Mouse (Mus musculus) heart, postnatal 0 days (tissue): ENCODE measurements at regions not wholly inside any gene's neighbourhood (a gene's known extent, or its start where the extent isn't known, plus 50 kb on each side); places are given as distances from the start of the nearest gene placed in this dataset.

ENCODE experiments used
- ATAC-seq: fragments of 200-750 bp; cut with Nextera tagmentation; 2 replicates; pipeline ENCODE4 v1.8.0; 2017; ENCODE audit warnings: low read depth, moderate number of reproducible peaks, moderate library complexity; ENCODE audit not compliant: insufficient read depth
- DNase-seq: peaks from one replicate; pipeline ENCODE4 v3.0.0-alpha.2; 2016; ENCODE audit warnings: low spot score
- H3K27ac ChIP-seq: fragments of 300-500 bp; sonication (generic); 2 replicates; pipeline ENCODE4 v1.5.1; 2014; ENCODE audit warnings: low read depth, mild to moderate bottlenecking
- H3K27me3 ChIP-seq: fragments of 300-500 bp; sonication (generic); 2 replicates; pipeline ENCODE4 v1.6.1; 2014; ENCODE audit warnings: low read length, mixed read lengths; ENCODE audit not compliant: control insufficient read depth, insufficient read depth
- H3K36me3 ChIP-seq: fragments of 300-500 bp; sonication (generic); replicated peaks from 2 replicates; pipeline ENCODE4 v1.6.1; 2014; ENCODE audit warnings: low read length, mixed read lengths; ENCODE audit not compliant: control insufficient read depth, insufficient read depth
- H3K4me1 ChIP-seq: fragments of 300-500 bp; sonication (generic); 2 replicates; pipeline ENCODE4 v1.6.1; 2014; ENCODE audit warnings: antibody characterized with exemption; ENCODE audit not compliant: control insufficient read depth, insufficient read depth
- H3K4me2 ChIP-seq: fragments of 300-500 bp; sonication (generic); 2 replicates; pipeline ENCODE4 v1.6.1; 2014; ENCODE audit warnings: low read depth, mild to moderate bottlenecking, low read length, moderate library complexity
- H3K4me3 ChIP-seq: fragments of 300-500 bp; sonication (generic); 2 replicates; pipeline ENCODE4 v1.5.1; 2014; ENCODE audit warnings: low read depth, low read length
- H3K9ac ChIP-seq: fragments of 300-500 bp; sonication (generic); replicated peaks from 2 replicates; pipeline ENCODE4 v1.6.1; 2014; ENCODE audit warnings: low read depth, low read length, mixed read lengths
- H3K9me3 ChIP-seq: fragments of 300-500 bp; sonication (generic); replicated peaks from 2 replicates; pipeline ENCODE4 v1.6.1; 2016; ENCODE audit warnings: low read length; ENCODE audit not compliant: control insufficient read depth
- CTCF ChIP-seq: IDR thresholded peaks from 2 replicates; pipeline ENCODE4 v1.5.1; 2016; ENCODE audit warnings: antibody characterized with exemption, control low read depth, low read depth
- EP300 ChIP-seq: IDR thresholded peaks from 2 replicates; pipeline ENCODE4 v1.6.1; 2016; ENCODE audit warnings: antibody characterized with exemption, low read depth
- WGBS: fragments of 180-500 bp; shearing (Covaris S2); extraction: QIAGEN DNeasy Blood & Tissue Kit; methylation state at CpG from one replicate; pipeline ENCODE4 v1.1.7; 2014; 5-methylcytosine and 5-hydroxymethylcytosine counted together

- no peak overlapping the region for H3K4me3 ChIP-seq
- 78% methylated on average over 3 of the region's 3 CpGs for WGBS
- no peaks in the 10 kb centered on the region for H3K9me3 ChIP-seq
- H3K4me2 ChIP-seq = no peak overlapping the region
- DNase-seq (no peak), ATAC-seq (no peak)
- H3K27ac ChIP-seq = no peak overlapping the region
- no peaks in the 10 kb centered on the region for H3K27me3 ChIP-seq
- no peaks in the 10 kb centered on the region for H3K36me3 ChIP-seq
- no peak overlapping the region for H3K9ac ChIP-seq
- no peaks in the 10 kb centered on the region for H3K4me1 ChIP-seq
- TF ChIP-seq EP300 = no peak
- TF ChIP-seq CTCF = no peak
Observed at GRCm38 (mm10) chr2:75517096-75517495, 142.0 kb upstream of the Hnrnpa3 start.

DNA sequence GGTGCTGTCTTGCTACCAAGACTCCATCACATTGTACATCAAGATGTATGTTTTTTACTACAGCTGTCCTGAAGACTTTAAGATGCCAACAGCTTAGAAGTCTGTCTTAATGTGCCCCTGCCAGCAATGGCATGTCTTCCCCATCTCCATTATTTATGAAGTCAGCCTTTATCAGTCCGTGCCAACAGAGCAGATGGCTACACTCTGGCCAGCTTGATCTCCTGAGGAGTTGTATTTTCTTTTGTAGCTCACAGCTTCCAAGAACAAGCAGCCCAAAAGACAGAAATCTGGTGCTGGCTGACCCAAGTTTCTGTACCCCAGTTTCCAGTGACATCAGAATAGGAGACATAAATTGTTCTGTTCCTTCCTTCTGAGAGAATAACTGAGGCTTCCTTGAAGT, 140.5 kb upstream of the Hnrnpa3 start:
- Histone ChIP-seq H3K4me3 (no peak overlapping the region), H3K27ac (no peak overlapping the region), H3K36me3 (no peaks in the 10 kb centered on the region), H3K9ac (no peak overlapping the region), H3K9me3 (no peaks in the 10 kb centered on the region), H3K4me2 (no peak overlapping the region), H3K27me3 (no peaks in the 10 kb centered on the region), H3K4me1 (no peaks in the 10 kb centered on the region)
- DNase-seq (no peak), ATAC-seq (no peak)
- TF ChIP-seq CTCF = no peak
- no peak for TF ChIP-seq EP300
- WGBS = 59% methylated on average over 1 of the region's 1 CpGs

GRCm38 (mm10) chr2:75525562-75525961, 133.5 kb upstream of the Hnrnpa3 start:
- Histone ChIP-seq H3K4me1 (no peaks in the 10 kb centered on the region), H3K4me3 (no peak overlapping the region), H3K4me2 (no peak overlapping the region), H3K36me3 (no peaks in the 10 kb centered on the region), H3K9ac (no peak overlapping the region), H3K27me3 (no peaks in the 10 kb centered on the region), H3K9me3 (no peaks in the 10 kb centered on the region), H3K27ac (no peak overlapping the region)
- WGBS = 69% methylated on average over 3 of the region's 3 CpGs
- TF ChIP-seq EP300 (no peak), CTCF (no peak)
- ATAC-seq (no peak), DNase-seq (no peak)

DNA sequence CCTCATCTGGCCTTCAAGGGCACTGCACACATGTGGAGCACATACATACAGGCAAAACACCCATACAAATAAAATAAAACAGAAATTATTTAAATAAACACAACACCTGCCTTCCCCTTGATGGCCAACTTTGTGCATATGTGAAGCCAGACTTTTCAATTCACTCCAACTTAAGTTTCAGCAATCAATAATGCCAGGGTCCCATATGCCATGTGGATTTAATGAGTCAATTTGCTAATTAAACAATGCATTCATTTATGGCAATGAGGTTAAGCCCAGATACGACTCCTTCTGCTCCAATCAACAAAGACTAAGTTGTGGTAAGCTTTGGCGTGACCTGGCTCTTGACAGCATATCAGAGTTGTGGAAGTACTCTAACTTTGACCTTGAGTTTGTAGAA, 130.4 kb upstream of the Hnrnpa3 start:
- 92% methylated on average over 2 of the region's 2 CpGs for WGBS
- Histone ChIP-seq H3K4me3 (no peak overlapping the region), H3K27me3 (no peaks in the 10 kb centered on the region), H3K4me2 (no peak overlapping the region), H3K9me3 (no peaks in the 10 kb centered on the region), H3K36me3 (no peaks in the 10 kb centered on the region), H3K9ac (no peak overlapping the region), H3K27ac (no peak overlapping the region), H3K4me1 (no peaks in the 10 kb centered on the region)
- DNase-seq = no peak
- TF ChIP-seq CTCF (no peak), EP300 (no peak)
- no peak for ATAC-seq

GRCm38 (mm10) chr2:75538114-75538513, 120.9 kb upstream of the Hnrnpa3 start:
- ATAC-seq = no peak
- no peak overlapping the region for H3K27ac ChIP-seq
- no peaks in the 10 kb centered on the region for H3K36me3 ChIP-seq
- TF ChIP-seq EP300 = no peak
- no peak for TF ChIP-seq CTCF
- no peak overlapping the region for H3K4me2 ChIP-seq
- no peaks in the 10 kb centered on the region for H3K27me3 ChIP-seq
- H3K9ac ChIP-seq = no peak overlapping the region
- DNase-seq = no peak
- H3K4me3 ChIP-seq = no peak overlapping the region
- no peaks in the 10 kb centered on the region for H3K9me3 ChIP-seq
- WGBS = 40% methylated on average over 4 of the region's 4 CpGs
- no peaks in the 10 kb centered on the region for H3K4me1 ChIP-seq

DNA sequence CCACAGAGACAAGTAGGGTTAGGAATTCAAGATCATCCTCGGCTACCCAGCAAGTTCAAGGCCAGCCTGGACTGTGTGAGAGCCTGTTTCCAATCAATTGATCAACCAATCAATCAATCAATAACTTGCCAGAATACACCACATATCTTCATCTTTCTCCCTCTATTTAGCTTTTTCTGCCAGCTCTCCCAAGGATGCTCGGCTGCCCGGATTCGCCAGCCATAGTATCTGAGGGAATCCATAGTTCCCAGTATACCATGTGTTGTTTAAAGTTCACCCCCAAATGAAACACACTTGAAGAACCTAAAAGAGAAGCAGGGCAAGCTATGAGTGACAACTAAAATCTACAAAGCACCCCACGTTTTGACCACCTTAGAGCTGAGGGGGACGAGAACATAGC, 119.3 kb upstream of the Hnrnpa3 start:
- H3K27ac ChIP-seq = no peak overlapping the region
- DNase-seq = no peak
- 83% methylated on average over 6 of the region's 6 CpGs for WGBS
- TF ChIP-seq EP300 (no peak), CTCF (no peak)
- no peak overlapping the region for H3K9ac ChIP-seq
- no peak for ATAC-seq
- H3K27me3 ChIP-seq = no peaks in the 10 kb centered on the region
- H3K4me3 ChIP-seq = no peak overlapping the region
- no peaks in the 10 kb centered on the region for H3K9me3 ChIP-seq
- no peaks in the 10 kb centered on the region for H3K36me3 ChIP-seq
- H3K4me2 ChIP-seq = no peak overlapping the region
- no peaks in the 10 kb centered on the region for H3K4me1 ChIP-seq
